Mouse (Mus musculus) forebrain, embryonic 12.5 days (tissue): ENCODE data around the gene Whamm. TPM values are rescaled to one million over a fixed set of nuclear protein-coding genes. Genes with fewer than 3 reads are reported as not detected.

Experiments
- ATAC-seq: fragments of 200-750 bp; cut with Nextera tagmentation; 2 replicates; pipeline ENCODE4 v1.8.0; 2017; ENCODE audit warnings: moderate TSS enrichment; ENCODE audit not compliant: low FRiP score
- H3K27ac ChIP-seq: fragments of 300-500 bp; sonication (generic); 2 replicates; pipeline ENCODE4 v1.5.1; 2016; ENCODE audit warnings: mild to moderate bottlenecking
- H3K27me3 ChIP-seq: fragments of 300-500 bp; sonication (generic); 2 replicates; pipeline ENCODE4 v1.6.1; 2016; ENCODE audit warnings: mild to moderate bottlenecking
- H3K36me3 ChIP-seq: fragments of 300-500 bp; sonication (generic); replicated peaks from 2 replicates; pipeline ENCODE4 v1.6.1; 2016; ENCODE audit warnings: mild to moderate bottlenecking
- H3K4me1 ChIP-seq: fragments of 300-500 bp; sonication (generic); 2 replicates; pipeline ENCODE4 v1.6.1; 2016
- H3K4me2 ChIP-seq: fragments of 300-500 bp; sonication (generic); 2 replicates; pipeline ENCODE4 v1.6.1; 2016; ENCODE audit warnings: mild to moderate bottlenecking, moderate library complexity
- H3K4me3 ChIP-seq: fragments of 300-500 bp; sonication (generic); replicated peaks from 2 replicates; pipeline ENCODE4 v1.5.1; 2016; ENCODE audit warnings: mild to moderate bottlenecking
- H3K9ac ChIP-seq: fragments of 300-500 bp; sonication (generic); 2 replicates; pipeline ENCODE4 v1.6.1; 2016; ENCODE audit warnings: mild to moderate bottlenecking
- H3K9me3 ChIP-seq: fragments of 300-500 bp; sonication (generic); 2 replicates; pipeline ENCODE4 v1.6.1; 2016
- WGBS: fragments of 180-500 bp; shearing (Covaris S2); methylation state at CpG from one replicate; pipeline ENCODE4 v1.1.7; 2016; 5-methylcytosine and 5-hydroxymethylcytosine counted together
- polyA plus RNA-seq: library from polyadenylated mRNA; unstranded; fragments of >200 nt; fragmentation: Nextera tagmentation; extraction: Ambion mirVana; gene quantifications from 2 replicates; pipeline ENCODE4 v1.2.1, GENCODE M21; 2016

The Whamm gene
- polyA plus RNA-seq, 1 experiment from 2014 or later = 6.0 TPM

GRCm38 (mm10) chr7:81566332-81566731 lies 4.7 kb upstream of the Whamm start:
- no peaks in the 10 kb centered on the region for H3K27me3 ChIP-seq
- H3K4me2 ChIP-seq = no peak overlapping the region
- H3K27ac ChIP-seq = no peak overlapping the region
- no peak overlapping the region for H3K4me3 ChIP-seq
- ATAC-seq = no peak
- 75% methylated on average over 4 of the region's 4 CpGs for WGBS
- no peaks in the 10 kb centered on the region for H3K9me3 ChIP-seq
- no peaks in the 10 kb centered on the region for H3K36me3 ChIP-seq
- H3K9ac ChIP-seq = no peak overlapping the region
- H3K4me1 ChIP-seq = no peaks in the 10 kb centered on the region; the same call in 1 of the 2 replicates

GRCm38 (mm10) chr7:81566892-81567291 lies 4.2 kb upstream of the Whamm start, which contains the start of gene Fsd2:
TSS of gene Fsd2 (minus strand) at chr7:81566944.
- H3K4me1 ChIP-seq = peaks cover under 1% of the 10 kb centered on the region; the same call in 1 of the 2 replicates
- H3K27ac ChIP-seq = peak within 1 kb of the TSS; percentile 59; the same call in 1 of the 2 replicates
- no peak within 1 kb of the TSS for H3K4me3 ChIP-seq
- H3K27me3 ChIP-seq = no peaks in the 10 kb centered on the region
- H3K9ac ChIP-seq = no peak within 1 kb of the TSS
- WGBS = 78% methylated on average over 9 of the region's 9 CpGs
- no peak within 1 kb of the TSS for H3K4me2 ChIP-seq
- no peaks in the 10 kb centered on the region for H3K36me3 ChIP-seq
- no peaks in the 10 kb centered on the region for H3K9me3 ChIP-seq
- ATAC-seq = no peak

- Histone ChIP-seq H3K4me2 (no peak overlapping the region), H3K27ac (no peak overlapping the region), H3K27me3 (no peaks in the 10 kb centered on the region), H3K36me3 (no peaks in the 10 kb centered on the region), H3K9ac (no peak overlapping the region), H3K4me1 (peaks cover 5% of the 10 kb centered on the region), H3K4me3 (no peak overlapping the region), H3K9me3 (no peaks in the 10 kb centered on the region)
- WGBS = 96% methylated on average over 5 of the region's 5 CpGs
- no peak for ATAC-seq
Observed at GRCm38 (mm10) chr7:81567396-81567795, 3.7 kb upstream of the Whamm start.

- no peaks in the 10 kb centered on the region for H3K27me3 ChIP-seq
- no peak overlapping the region for H3K27ac ChIP-seq
- no peak for ATAC-seq
- 91% methylated on average over 1 of the region's 1 CpGs for WGBS
- no peaks in the 10 kb centered on the region for H3K9me3 ChIP-seq
- no peak overlapping the region for H3K4me2 ChIP-seq
- H3K36me3 ChIP-seq = no peaks in the 10 kb centered on the region
- peaks cover 10% of the 10 kb centered on the region for H3K4me1 ChIP-seq
- no peak overlapping the region for H3K4me3 ChIP-seq
- no peak overlapping the region for H3K9ac ChIP-seq
Observed at GRCm38 (mm10) chr7:81569851-81570250, 1.2 kb upstream of the Whamm start.

GRCm38 (mm10) chr7:81570271-81570670 lies 795 bp upstream of the Whamm start:
- Histone ChIP-seq H3K36me3 (no peaks in the 10 kb centered on the region), H3K27ac (no peak overlapping the region), H3K4me2 (no peak overlapping the region), H3K27me3 (no peaks in the 10 kb centered on the region), H3K4me3 (no peak overlapping the region), H3K9ac (no peak overlapping the region), H3K4me1 (peaks cover 10% of the 10 kb centered on the region), H3K9me3 (no peaks in the 10 kb centered on the region)
- WGBS = 91% methylated on average over 3 of the region's 3 CpGs
- no peak for ATAC-seq

GRCm38 (mm10) chr7:81570752-81571107 lies 336 bp upstream of the Whamm start:
- ATAC-seq = no peak
- Histone ChIP-seq H3K4me1 (peaks cover 10% of the 10 kb centered on the region), H3K4me3 (peak overlapping the region; percentile 86), H3K27me3 (no peaks in the 10 kb centered on the region), H3K27ac (no peak overlapping the region), H3K36me3 (peaks cover under 1% of the 10 kb centered on the region), H3K9ac (no peak overlapping the region), H3K9me3 (no peaks in the 10 kb centered on the region), H3K4me2 (peak overlapping the region; percentile 77)
- WGBS = 4% methylated on average over 5 of the region's 5 CpGs

- Histone ChIP-seq H3K27ac (peak overlapping the region; percentile 97), H3K4me3 (peak overlapping the region; percentile 86), H3K9ac (peak overlapping the region; percentile 85), H3K4me2 (peak overlapping the region; percentile 77), H3K27me3 (no peaks in the 10 kb centered on the region), H3K9me3 (no peaks in the 10 kb centered on the region), H3K36me3 (peaks cover 5% of the 10 kb centered on the region), H3K4me1 (peaks cover 10% of the 10 kb centered on the region)
- WGBS = 20% methylated on average over 15 of the region's 15 CpGs
- ATAC-seq = no peak
Observed at GRCm38 (mm10) chr7:81571941-81572441, 925 bp downstream of the Whamm start.

- Histone ChIP-seq H3K4me3 (peak overlapping the region; percentile 86; the same call in 1 of the 2 replicates), H3K9me3 (no peaks in the 10 kb centered on the region), H3K27ac (no peak overlapping the region), H3K9ac (no peak overlapping the region), H3K4me1 (peaks cover 10% of the 10 kb centered on the region), H3K4me2 (peak overlapping the region; percentile 77), H3K27me3 (no peaks in the 10 kb centered on the region), H3K36me3 (peaks cover 7% of the 10 kb centered on the region)
- WGBS = 84% methylated on average over 6 of the region's 6 CpGs
- ATAC-seq = no peak
Observed at GRCm38 (mm10) chr7:81572610-81573268, 1.7 kb downstream of the Whamm start.

GRCm38 (mm10) chr7:81573397-81573796 lies 2.3 kb downstream of the Whamm start:
- peaks cover 10% of the 10 kb centered on the region for H3K4me1 ChIP-seq
- H3K27me3 ChIP-seq = no peaks in the 10 kb centered on the region
- H3K4me2 ChIP-seq = no peak overlapping the region
- H3K4me3 ChIP-seq = no peak overlapping the region
- H3K36me3 ChIP-seq = peaks cover 14% of the 10 kb centered on the region
- H3K27ac ChIP-seq = no peak overlapping the region
- no peak overlapping the region for H3K9ac ChIP-seq
- 91% methylated on average over 6 of the region's 6 CpGs for WGBS
- no peaks in the 10 kb centered on the region for H3K9me3 ChIP-seq
- ATAC-seq = no peak

GRCm38 (mm10) chr7:81573821-81574220 lies 2.8 kb downstream of the Whamm start:
- peaks cover 17% of the 10 kb centered on the region for H3K36me3 ChIP-seq
- no peaks in the 10 kb centered on the region for H3K27me3 ChIP-seq
- no peaks in the 10 kb centered on the region for H3K9me3 ChIP-seq
- no peak overlapping the region for H3K9ac ChIP-seq
- 93% methylated on average over 9 of the region's 9 CpGs for WGBS
- H3K4me1 ChIP-seq = peaks cover 10% of the 10 kb centered on the region
- H3K4me3 ChIP-seq = no peak overlapping the region
- no peak overlapping the region for H3K27ac ChIP-seq
- no peak for ATAC-seq
- H3K4me2 ChIP-seq = no peak overlapping the region

- H3K27ac ChIP-seq = no peak overlapping the region
- H3K4me3 ChIP-seq = no peak overlapping the region
- no peaks in the 10 kb centered on the region for H3K27me3 ChIP-seq
- peaks cover 17% of the 10 kb centered on the region for H3K36me3 ChIP-seq
- H3K9me3 ChIP-seq = no peaks in the 10 kb centered on the region
- WGBS = 97% methylated on average over 10 of the region's 10 CpGs
- peaks cover 10% of the 10 kb centered on the region for H3K4me1 ChIP-seq
- H3K4me2 ChIP-seq = no peak overlapping the region
- no peak overlapping the region for H3K9ac ChIP-seq
- no peak for ATAC-seq
Observed at GRCm38 (mm10) chr7:81575606-81576005, 4.5 kb downstream of the Whamm start.

- H3K4me1 ChIP-seq = peaks cover under 1% of the 10 kb centered on the region
- H3K27me3 ChIP-seq = no peaks in the 10 kb centered on the region
- H3K27ac ChIP-seq = no peak overlapping the region
- H3K9me3 ChIP-seq = no peaks in the 10 kb centered on the region
- WGBS = 92% methylated on average over 3 of the region's 3 CpGs
- H3K4me2 ChIP-seq = no peak overlapping the region
- no peak for ATAC-seq
- H3K36me3 ChIP-seq = peaks cover 17% of the 10 kb centered on the region
- no peak overlapping the region for H3K9ac ChIP-seq
- no peak overlapping the region for H3K4me3 ChIP-seq
Observed at GRCm38 (mm10) chr7:81577872-81578271, 6.8 kb downstream of the Whamm start.

- no peaks in the 10 kb centered on the region for H3K4me1 ChIP-seq
- peaks cover 17% of the 10 kb centered on the region for H3K36me3 ChIP-seq
- ATAC-seq = no peak
- H3K9ac ChIP-seq = no peak overlapping the region
- no peak overlapping the region for H3K27ac ChIP-seq
- 89% methylated on average over 7 of the region's 7 CpGs for WGBS
- no peaks in the 10 kb centered on the region for H3K9me3 ChIP-seq
- no peaks in the 10 kb centered on the region for H3K27me3 ChIP-seq
- H3K4me3 ChIP-seq = no peak overlapping the region
- no peak overlapping the region for H3K4me2 ChIP-seq
Observed at GRCm38 (mm10) chr7:81578413-81578812, 7.3 kb downstream of the Whamm start.
